Mouse (Mus musculus): ENCODE measurements around the gene Ptpn13. TPM values are rescaled to one million over a fixed set of nuclear protein-coding genes. Genes with fewer than 3 reads are reported as not detected.
A peak's percentile ranks its signal among the peaks of the same experiment; 100 is the strongest.

The Ptpn13 gene
- total RNA-seq, 2 experiments from 2014 or later, result 0.04 to 0.09 TPM

GRCm38 (mm10) chr5:103456794-103457193 is 31.8 kb downstream of the Ptpn13 start:
- ATAC-seq (ENCODE audit: poor library complexity, severe bottlenecking), result no peak

DNA sequence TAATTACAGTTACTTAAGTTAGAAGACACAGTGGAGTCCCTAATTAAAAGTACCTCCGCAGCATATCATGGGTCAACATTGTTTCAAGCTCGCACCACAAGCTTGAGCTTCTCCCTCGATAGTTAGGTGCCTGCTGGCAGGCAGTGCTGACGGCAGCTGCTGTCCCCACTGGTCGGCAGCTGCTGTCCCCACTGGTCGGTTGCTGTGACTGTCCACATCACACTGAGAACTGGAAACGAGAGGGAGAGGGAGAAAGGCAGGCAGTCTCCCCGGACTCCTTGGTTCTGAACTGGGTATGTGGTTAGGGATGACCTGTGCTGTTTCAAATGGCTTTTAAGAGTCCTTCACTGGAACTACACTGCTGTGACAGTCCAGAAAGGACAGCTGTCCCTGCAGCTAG is 33.4 kb downstream of the Ptpn13 start:
- ATAC-seq (ENCODE audit: poor library complexity, severe bottlenecking), result no peak

- ATAC-seq (ENCODE audit: poor library complexity, severe bottlenecking), result no peak
Measured at GRCm38 (mm10) chr5:103458959-103459675, 34.1 kb downstream of the Ptpn13 start.

GRCm38 (mm10) chr5:103460903-103461302 is 35.9 kb downstream of the Ptpn13 start:
- no peak for ATAC-seq (ENCODE audit: poor library complexity, severe bottlenecking)

- ATAC-seq (ENCODE audit: poor library complexity, severe bottlenecking), result no peak
Measured at GRCm38 (mm10) chr5:103463661-103464219, 38.7 kb downstream of the Ptpn13 start.

DNA sequence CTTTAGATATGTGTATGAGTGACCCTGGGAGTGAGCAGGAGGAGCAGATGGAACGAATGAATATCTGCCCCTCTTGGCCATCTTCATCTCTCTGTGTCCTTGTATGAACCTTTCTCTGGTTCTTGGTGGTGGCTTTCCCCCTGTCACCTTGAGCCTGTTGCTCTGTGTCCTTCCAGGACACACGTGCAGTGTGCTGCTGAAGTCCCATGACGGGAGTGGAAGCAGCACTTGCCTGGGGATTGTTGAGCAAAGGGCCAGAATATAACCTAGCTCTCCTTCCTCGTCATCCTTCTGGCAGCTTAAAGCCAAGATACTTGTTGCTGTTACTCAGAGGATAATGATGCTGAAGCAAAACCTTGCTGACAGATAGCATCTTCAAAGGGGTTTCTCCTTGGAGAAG is 39.3 kb downstream of the Ptpn13 start:
- ATAC-seq (ENCODE audit: poor library complexity, severe bottlenecking), result no peak

DNA sequence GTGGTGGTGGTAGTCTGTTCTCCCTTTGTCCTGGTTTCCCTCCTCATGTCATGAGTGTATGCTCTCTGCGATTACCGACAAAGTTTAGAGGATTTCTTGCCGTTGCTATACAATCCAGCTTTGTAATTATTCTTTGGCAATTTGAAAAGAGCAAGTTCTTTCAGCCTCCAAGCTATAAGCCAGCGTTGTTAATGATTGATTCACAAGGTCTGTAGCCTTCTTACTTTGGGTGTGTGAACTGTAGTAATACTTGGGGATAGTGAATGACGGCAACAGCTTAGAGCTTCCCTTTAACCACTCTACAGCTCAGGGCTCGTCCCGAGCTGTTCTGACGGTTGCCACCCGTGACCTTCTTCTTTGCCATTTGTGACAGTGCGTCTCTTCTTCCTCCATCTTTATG is 39.8 kb downstream of the Ptpn13 start:
- ATAC-seq (ENCODE audit: poor library complexity, severe bottlenecking), result no peak

GRCm38 (mm10) chr5:103472670-103473069 is 47.7 kb downstream of the Ptpn13 start:
- ATAC-seq (ENCODE audit: poor library complexity, severe bottlenecking), result no peak

DNA sequence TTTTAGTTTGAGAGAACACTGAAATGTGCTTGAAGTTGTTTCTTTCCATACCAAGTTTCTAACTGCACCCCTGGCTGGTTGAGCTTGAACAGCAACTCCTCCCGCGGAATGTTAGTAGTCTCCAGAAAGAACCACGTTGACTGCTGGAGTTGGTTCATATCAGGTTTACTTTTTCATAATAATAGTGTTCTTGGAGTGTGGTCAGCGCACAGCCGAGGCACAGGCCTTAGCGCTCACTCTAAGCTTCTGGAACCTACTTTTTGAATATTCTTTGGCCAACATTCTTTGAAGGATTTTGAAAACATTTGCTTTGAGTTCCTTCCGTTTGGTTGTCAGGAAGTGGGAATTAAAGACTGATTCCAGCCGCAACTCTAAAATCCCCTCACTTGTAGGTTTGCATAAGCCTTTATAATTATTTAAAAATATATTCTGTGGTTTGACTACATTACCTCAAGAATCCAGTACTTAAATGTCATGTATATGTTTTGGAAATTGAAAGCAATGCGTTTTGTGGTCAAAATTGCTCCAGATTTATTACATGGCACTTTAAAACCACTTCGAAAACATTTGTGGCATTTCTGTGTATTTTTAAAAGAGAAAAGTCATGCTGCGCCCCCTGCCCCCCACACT is 48.6 kb downstream of the Ptpn13 start:
- no peak for ATAC-seq (ENCODE audit: poor library complexity, severe bottlenecking)

GRCm38 (mm10) chr5:103474259-103474658 is 49.3 kb downstream of the Ptpn13 start:
- no peak for ATAC-seq (ENCODE audit: poor library complexity, severe bottlenecking)

- ATAC-seq (ENCODE audit: poor library complexity, severe bottlenecking), result no peak
Measured at GRCm38 (mm10) chr5:103475503-103475902, 50.5 kb downstream of the Ptpn13 start.

DNA sequence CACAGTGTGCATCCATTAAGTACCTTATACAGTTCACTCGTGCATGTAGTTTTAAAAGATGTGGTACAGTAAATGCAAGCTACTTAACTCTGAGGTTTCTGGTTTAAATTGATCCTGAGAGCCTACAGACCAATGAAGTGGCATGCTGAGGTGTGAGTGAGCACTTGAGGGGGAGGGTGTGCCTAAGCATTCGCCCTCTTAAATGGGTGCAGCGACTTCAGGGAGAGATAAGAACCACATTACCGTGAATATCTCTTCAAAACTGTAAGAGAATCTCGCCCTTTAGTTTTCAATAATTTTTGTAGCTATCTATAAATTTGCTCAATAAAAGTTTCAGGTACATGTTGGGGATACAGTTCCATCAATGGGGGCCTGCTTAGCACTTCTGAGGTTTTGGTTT is 54.5 kb downstream of the Ptpn13 start:
- no peak for ATAC-seq (ENCODE audit: poor library complexity, severe bottlenecking)

GRCm38 (mm10) chr5:103481222-103481621 is 56.2 kb downstream of the Ptpn13 start:
- no peak for ATAC-seq (ENCODE audit: poor library complexity, severe bottlenecking)

DNA sequence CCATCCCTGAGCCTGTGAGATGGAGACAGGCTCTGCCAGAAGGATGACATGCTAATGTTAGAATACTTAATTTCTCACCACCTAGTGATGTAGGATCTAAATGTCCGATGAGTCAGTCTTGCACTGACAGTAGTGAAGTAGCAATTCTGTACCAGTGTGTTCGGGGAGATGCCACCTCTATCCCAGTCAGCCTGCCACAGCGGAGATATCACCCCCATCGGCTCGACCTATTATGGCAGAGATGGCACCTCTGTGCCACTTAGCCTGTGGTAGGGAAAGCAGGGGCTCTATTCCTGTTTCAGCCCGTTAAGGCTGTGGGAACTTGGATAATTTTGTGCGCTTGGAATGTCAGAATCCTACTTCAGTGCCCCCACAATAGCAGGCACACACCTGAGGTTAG is 62.0 kb downstream of the Ptpn13 start:
- no peak for ATAC-seq (ENCODE audit: poor library complexity, severe bottlenecking)

GRCm38 (mm10) chr5:103490964-103491363 is 66.0 kb downstream of the Ptpn13 start:
- peak; percentile 51; the same call in 1 of the 2 replicates for ATAC-seq (ENCODE audit: poor library complexity, severe bottlenecking)

- ATAC-seq (ENCODE audit: poor library complexity, severe bottlenecking), result no peak
Measured at GRCm38 (mm10) chr5:103491788-103492187, 66.8 kb downstream of the Ptpn13 start.

GRCm38 (mm10) chr5:103497061-103497460 is 72.1 kb downstream of the Ptpn13 start:
- ATAC-seq (ENCODE audit: poor library complexity, severe bottlenecking), result no peak

DNA sequence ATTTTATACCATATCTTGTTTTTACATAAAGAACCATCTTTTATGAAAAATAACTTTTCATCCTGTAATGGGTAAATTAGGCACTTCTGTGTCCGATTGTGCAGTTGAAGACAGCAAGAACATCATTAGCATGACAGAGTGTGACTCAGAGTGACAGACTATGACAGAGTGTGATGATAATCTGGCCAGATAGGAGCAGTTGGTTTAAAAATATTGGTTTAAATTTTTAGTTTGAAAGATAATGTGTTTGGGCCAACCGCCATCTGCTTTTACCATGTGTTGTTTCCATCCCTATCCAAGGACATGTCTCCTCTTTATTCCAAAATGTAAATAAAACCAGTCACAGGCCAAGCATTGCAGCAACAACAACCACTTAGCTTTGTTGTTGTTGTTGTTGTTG is 72.5 kb downstream of the Ptpn13 start:
- ATAC-seq (ENCODE audit: poor library complexity, severe bottlenecking), result no peak

- no peak for ATAC-seq (ENCODE audit: poor library complexity, severe bottlenecking)
Measured at GRCm38 (mm10) chr5:103499305-103499704, 74.3 kb downstream of the Ptpn13 start.

DNA sequence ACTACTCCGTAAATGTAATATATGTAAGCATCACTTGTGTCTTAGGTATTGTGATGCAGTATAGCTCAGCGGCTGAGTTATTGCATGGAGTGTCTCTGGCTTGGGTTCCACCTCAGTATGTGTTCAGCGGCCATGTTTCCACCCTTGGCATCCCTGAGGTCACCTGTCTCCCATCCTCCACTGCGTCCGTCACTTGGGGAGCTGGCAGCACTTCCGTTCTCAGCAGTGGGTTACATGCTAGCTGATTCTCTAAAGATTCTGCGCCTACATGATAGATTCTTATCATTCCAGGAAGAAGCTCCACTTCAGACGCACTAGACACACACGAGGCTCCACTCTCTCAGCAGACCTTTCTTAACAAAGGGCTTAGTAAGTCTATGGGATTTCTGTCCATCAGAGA is 76.1 kb downstream of the Ptpn13 start:
- no peak for ATAC-seq (ENCODE audit: poor library complexity, severe bottlenecking)

GRCm38 (mm10) chr5:103501839-103502238 is 76.8 kb downstream of the Ptpn13 start:
- no peak for ATAC-seq (ENCODE audit: poor library complexity, severe bottlenecking)

DNA sequence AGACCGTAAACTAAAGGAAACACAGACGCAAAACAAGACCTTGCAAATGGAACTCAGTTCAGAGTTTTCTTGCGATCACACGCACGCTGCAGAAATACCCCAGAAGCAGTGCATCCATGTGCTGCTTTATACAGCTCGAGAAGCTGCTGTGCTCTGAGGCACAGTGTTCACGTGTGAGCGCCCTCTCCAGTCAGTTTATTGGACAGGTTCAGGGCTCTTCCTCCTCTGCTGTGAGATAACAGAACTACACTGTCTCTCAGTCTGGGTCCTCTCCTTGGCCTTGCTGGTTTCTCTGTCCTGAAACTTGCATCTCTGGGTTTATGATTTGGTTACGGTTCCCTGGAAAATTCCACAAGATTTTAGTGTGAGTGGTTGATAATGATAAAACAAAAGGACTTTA is 88.2 kb downstream of the Ptpn13 start:
- ATAC-seq (ENCODE audit: poor library complexity, severe bottlenecking), result no peak
